Mouse (Mus musculus) heart, embryonic 16.5 days (tissue): ENCODE results near the gene Gja1. TPM values are rescaled to one million over a fixed set of nuclear protein-coding genes. Genes with fewer than 3 reads are reported as not detected.

ENCODE experiments used
- ATAC-seq: fragments of 200-750 bp; cut with Nextera tagmentation; replicated peaks from 2 replicates; pipeline ENCODE4 v1.8.0; 2017; ENCODE audit warnings: moderate number of reproducible peaks; ENCODE audit not compliant: insufficient read depth, low FRiP score; ENCODE audit errors: extremely low read depth
- H3K27ac ChIP-seq: fragments of 300-500 bp; sonication (generic); 2 replicates; pipeline ENCODE4 v1.5.1; 2014; ENCODE audit warnings: mild to moderate bottlenecking, low read length, control low read depth, moderate library complexity
- H3K27me3 ChIP-seq: fragments of 300-500 bp; sonication (generic); 2 replicates; pipeline ENCODE4 v1.6.1; 2014; ENCODE audit warnings: low read length, mixed read lengths; ENCODE audit not compliant: control insufficient read depth, insufficient read depth
- H3K36me3 ChIP-seq: fragments of 300-500 bp; sonication (generic); 2 replicates; pipeline ENCODE4 v1.6.1; 2014; ENCODE audit not compliant: control insufficient read depth, insufficient read depth
- H3K4me1 ChIP-seq: fragments of 300-500 bp; sonication (generic); 2 replicates; pipeline ENCODE4 v1.6.1; 2014; ENCODE audit warnings: low read length, mixed read lengths; ENCODE audit not compliant: control insufficient read depth, insufficient read depth
- H3K4me2 ChIP-seq: fragments of 300-500 bp; sonication (generic); 2 replicates; pipeline ENCODE4 v1.6.1; 2014; ENCODE audit warnings: low read depth, mild to moderate bottlenecking, control low read depth, low read length
- H3K4me3 ChIP-seq: fragments of 300-500 bp; sonication (generic); 2 replicates; pipeline ENCODE4 v1.5.1; 2014; ENCODE audit warnings: mild to moderate bottlenecking, control low read depth, low read length
- H3K9ac ChIP-seq: fragments of 300-500 bp; sonication (generic); 2 replicates; pipeline ENCODE4 v1.6.1; 2014; ENCODE audit warnings: low read length, control low read depth
- H3K9me3 ChIP-seq: fragments of 300-500 bp; sonication (generic); replicated peaks from 2 replicates; pipeline ENCODE4 v1.6.1; 2016; ENCODE audit warnings: low read length; ENCODE audit not compliant: control insufficient read depth
- WGBS: fragments of 180-500 bp; shearing (Covaris S2); extraction: QIAGEN DNeasy Blood & Tissue Kit; methylation state at CpG from one replicate; pipeline ENCODE4 v1.1.7; 2014; 5-methylcytosine and 5-hydroxymethylcytosine counted together
- polyA plus RNA-seq: library from polyadenylated mRNA; unstranded; fragments of >200 nt; fragmentation: Nextera tagmentation; extraction: Ambion mirVana; gene quantifications from 2 replicates; pipeline ENCODE4 v1.2.1, GENCODE M21; 2015

The Gja1 gene
- 471 and 489 TPM in 2 replicates for polyA plus RNA-seq

GRCm38 (mm10) chr10:56377097-56377965, at the start of gene Gja1:
Gene Gja1, plus strand, starts transcription at chr10:56377330.
- Histone ChIP-seq H3K9ac (peak within 1 kb of the TSS; percentile 85), H3K9me3 (no peaks in the 10 kb centered on the region), H3K4me3 (peak within 1 kb of the TSS; percentile 68), H3K27me3 (no peaks in the 10 kb centered on the region), H3K36me3 (no peaks in the 10 kb centered on the region; the same call in 1 of the 2 replicates), H3K27ac (peak within 1 kb of the TSS; percentile 96), H3K4me1 (peaks cover 11% of the 10 kb centered on the region; the same call in 1 of the 2 replicates), H3K4me2 (peak within 1 kb of the TSS; percentile 59)
- peak; percentile 80 for ATAC-seq
- WGBS = under 1% methylated on average over 23 of the region's 23 CpGs

GRCm38 (mm10) chr10:56338851-56339489, 38.2 kb upstream of the Gja1 start:
- no peaks in the 10 kb centered on the region for H3K36me3 ChIP-seq
- H3K9me3 ChIP-seq = no peaks in the 10 kb centered on the region
- no peak overlapping the region for H3K4me2 ChIP-seq
- WGBS = 55% methylated on average over 6 of the region's 6 CpGs
- no peak overlapping the region for H3K9ac ChIP-seq
- no peaks in the 10 kb centered on the region for H3K4me1 ChIP-seq
- no peak overlapping the region for H3K27ac ChIP-seq
- 0 out of 2 replicates have a peak, but pooled peaks have one; percentile 55 for ATAC-seq
- H3K27me3 ChIP-seq = no peaks in the 10 kb centered on the region
- no peak overlapping the region for H3K4me3 ChIP-seq

- Histone ChIP-seq H3K27me3 (no peaks in the 10 kb centered on the region), H3K36me3 (no peaks in the 10 kb centered on the region), H3K27ac (no peak overlapping the region), H3K9ac (no peak overlapping the region), H3K4me3 (no peak overlapping the region), H3K4me2 (no peak overlapping the region), H3K9me3 (no peaks in the 10 kb centered on the region), H3K4me1 (no peaks in the 10 kb centered on the region)
- no peak for ATAC-seq
- WGBS = 79% methylated on average over 4 of the region's 4 CpGs
These were observed 16.7 kb upstream of the Gja1 start for GRCm38 (mm10) chr10:56360472-56360871.

- Histone ChIP-seq H3K9me3 (no peaks in the 10 kb centered on the region), H3K27ac (no peak overlapping the region), H3K36me3 (no peaks in the 10 kb centered on the region), H3K4me2 (no peak overlapping the region), H3K9ac (no peak overlapping the region), H3K4me1 (0 out of 2 replicates have a peak, but pooled peaks cover 2% of the 10 kb centered on the region), H3K27me3 (no peaks in the 10 kb centered on the region), H3K4me3 (no peak overlapping the region)
- no peak for ATAC-seq
- WGBS = 15% methylated on average over 7 of the region's 7 CpGs
These were observed 8.1 kb upstream of the Gja1 start for GRCm38 (mm10) chr10:56369073-56369472.

- peak overlapping the region; percentile 16 for H3K4me2 ChIP-seq
- peak overlapping the region; percentile 15; the same call in 1 of the 2 replicates for H3K9ac ChIP-seq
- ATAC-seq = no peak
- no peak overlapping the region for H3K4me3 ChIP-seq
- no peaks in the 10 kb centered on the region for H3K36me3 ChIP-seq
- 29% methylated on average over 8 of the region's 8 CpGs for WGBS
- H3K27ac ChIP-seq = no peak overlapping the region
- no peaks in the 10 kb centered on the region for H3K27me3 ChIP-seq
- H3K9me3 ChIP-seq = no peaks in the 10 kb centered on the region
- peaks cover 9% of the 10 kb centered on the region; the same call in 1 of the 2 replicates for H3K4me1 ChIP-seq
These were observed 4.0 kb upstream of the Gja1 start for GRCm38 (mm10) chr10:56373021-56373720.

- H3K4me3 ChIP-seq = no peak overlapping the region
- no peaks in the 10 kb centered on the region for H3K27me3 ChIP-seq
- ATAC-seq = no peak
- H3K4me1 ChIP-seq = peaks cover 9% of the 10 kb centered on the region; the same call in 1 of the 2 replicates
- H3K36me3 ChIP-seq = no peaks in the 10 kb centered on the region
- no peak overlapping the region for H3K9ac ChIP-seq
- no peaks in the 10 kb centered on the region for H3K9me3 ChIP-seq
- 66% methylated on average over 5 of the region's 5 CpGs for WGBS
- H3K27ac ChIP-seq = no peak overlapping the region; the same call in 1 of the 2 replicates
- H3K4me2 ChIP-seq = no peak overlapping the region
These were observed 3.0 kb upstream of the Gja1 start for GRCm38 (mm10) chr10:56374169-56374568.

GRCm38 (mm10) chr10:56375906-56376468, 1.1 kb upstream of the Gja1 start:
- H3K27me3 ChIP-seq = no peaks in the 10 kb centered on the region
- peak overlapping the region; percentile 59 for H3K4me2 ChIP-seq
- ATAC-seq = no peak
- peaks cover 9% of the 10 kb centered on the region; the same call in 1 of the 2 replicates for H3K4me1 ChIP-seq
- no peaks in the 10 kb centered on the region for H3K36me3 ChIP-seq
- H3K9ac ChIP-seq = peak overlapping the region; percentile 85
- no peaks in the 10 kb centered on the region for H3K9me3 ChIP-seq
- H3K27ac ChIP-seq = peak overlapping the region; percentile 96
- peak overlapping the region; percentile 68 for H3K4me3 ChIP-seq
- 33% methylated on average over 9 of the region's 9 CpGs for WGBS

GRCm38 (mm10) chr10:56377966-56378647, 977 bp downstream of the Gja1 start:
- Histone ChIP-seq H3K27ac (peak overlapping the region; percentile 96), H3K4me2 (peak overlapping the region; percentile 59), H3K27me3 (no peaks in the 10 kb centered on the region), H3K4me3 (peak overlapping the region; percentile 68), H3K4me1 (peaks cover 11% of the 10 kb centered on the region; the same call in 1 of the 2 replicates), H3K9me3 (no peaks in the 10 kb centered on the region), H3K9ac (peak overlapping the region; percentile 85), H3K36me3 (no peaks in the 10 kb centered on the region; the same call in 1 of the 2 replicates)
- under 1% methylated on average over 25 of the region's 25 CpGs for WGBS
- no peak; the same call in 1 of the 2 replicates for ATAC-seq
